Mouse (Mus musculus) embryonic fibroblast, embryonic 13.5 days (primary cell): ENCODE data around the gene Rexo2.
A peak's percentile ranks its signal among the peaks of the same experiment; 100 is the strongest.

Source experiments
- CTCF ChIP-seq: IDR thresholded peaks from 2 replicates; pipeline ENCODE4 v1.5.1; 2011; ENCODE audit warnings: mild to moderate bottlenecking, control low read depth, low read length, moderate library complexity, borderline replicate concordance; ENCODE audit not compliant: insufficient read depth
- POLR2A ChIP-seq: IDR thresholded peaks from 2 replicates; pipeline ENCODE4 v1.6.1; 2011; ENCODE audit warnings: low read depth, mild to moderate bottlenecking, control low read depth, low read length, moderate library complexity

DNA sequence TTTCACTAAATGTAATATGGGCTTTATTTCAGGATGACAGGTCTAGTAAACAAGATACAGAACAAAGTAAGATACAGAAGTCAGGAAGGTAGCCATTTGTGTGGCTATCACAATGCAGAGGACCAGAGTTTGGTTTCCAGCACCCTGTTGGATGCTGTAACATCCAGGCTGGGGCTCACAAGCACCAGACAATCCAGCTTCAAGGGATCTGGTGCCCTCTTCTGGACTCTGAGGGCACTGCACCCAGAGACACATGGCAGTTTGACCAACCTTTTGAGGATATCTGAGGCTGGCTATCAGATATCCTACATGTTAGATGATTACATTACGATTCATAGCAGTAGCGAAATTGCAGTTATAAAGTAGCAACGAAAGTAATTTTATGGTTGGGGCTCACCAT lies 14.8 kb downstream of the Rexo2 start:
- 0 out of 2 replicates have a peak, but pooled peaks have one; percentile 14 for TF ChIP-seq CTCF
- TF ChIP-seq POLR2A, result no peak
